Mouse (Mus musculus) myocyte (in vitro differentiated cells): ENCODE results near the gene Ccnq. TPM values are rescaled to one million over a fixed set of nuclear protein-coding genes. Genes with fewer than 3 reads are reported as not detected.
A peak's percentile ranks its signal among the peaks of the same experiment; 100 is the strongest.

Source experiments
- H3K27me3 ChIP-seq: one replicate; pipeline ENCODE4 v1.6.1; 2011; ENCODE audit not compliant: control insufficient read depth, insufficient read depth, insufficient read length
- H3K36me3 ChIP-seq: one replicate; pipeline ENCODE4 v1.6.1; 2011; ENCODE audit not compliant: control insufficient read depth, insufficient read depth
- H3K4me2 ChIP-seq: one replicate; pipeline ENCODE4 v1.6.1; 2011; ENCODE audit warnings: low read depth, control low read depth
- H3K4me3 ChIP-seq: one replicate; pipeline ENCODE4 v1.5.1; 2011; ENCODE audit warnings: mild to moderate bottlenecking, control low read depth, moderate library complexity
- H3K79me2 ChIP-seq: one replicate; pipeline ENCODE4 v1.6.1; 2011; ENCODE audit not compliant: control insufficient read depth, insufficient read depth
- H3ac ChIP-seq: one replicate; pipeline ENCODE4 v1.6.1; 2011; ENCODE audit not compliant: control insufficient read depth, insufficient read length
- CEBPB ChIP-seq: IDR thresholded peaks from 2 replicates; pipeline ENCODE4 v1.6.1; 2011; ENCODE audit warnings: mild to moderate bottlenecking, moderate library complexity; ENCODE audit not compliant: poor library complexity, insufficient read depth, severe bottlenecking
- E2F4 ChIP-seq: IDR thresholded peaks from one replicate; pipeline ENCODE4 v1.6.1; 2011; ENCODE audit warnings: mild to moderate bottlenecking, control low read depth, moderate library complexity; ENCODE audit not compliant: insufficient read depth
- MAX ChIP-seq: IDR thresholded peaks from one replicate; pipeline ENCODE4 v1.6.1; 2011; ENCODE audit warnings: low read depth, mild to moderate bottlenecking, control low read depth
- MYOD1 ChIP-seq, 3 experiments: IDR thresholded peaks; one replicate each; pipeline ENCODE4 v1.6.1; 2011; ENCODE audit warnings: control low read depth in 2 of 3, low read depth in 2 of 3, mild to moderate bottlenecking in 2 of 3, moderate library complexity in 1 of 3; ENCODE audit not compliant: insufficient read length in 2 of 3, control insufficient read depth in 1 of 3
- MYOG ChIP-seq, 3 experiments: IDR thresholded peaks; one replicate each; pipeline ENCODE4 v1.6.1; 2011; ENCODE audit warnings: control low read depth in 2 of 3, low read depth in 2 of 3, mild to moderate bottlenecking in 2 of 3; ENCODE audit not compliant: insufficient read length in 2 of 3, control insufficient read depth in 1 of 3, insufficient read depth in 1 of 3
- POLR2A ChIP-seq: IDR thresholded peaks from one replicate; pipeline ENCODE4 v1.6.1; 2011; ENCODE audit warnings: low read depth, mild to moderate bottlenecking, control low read depth, moderate library complexity; ENCODE audit not compliant: insufficient read length
- POLR2AphosphoS2 ChIP-seq: IDR thresholded peaks from one replicate; pipeline ENCODE4 v1.6.1; 2011; ENCODE audit warnings: low read depth, control low read depth; ENCODE audit not compliant: insufficient read length
- REST ChIP-seq: IDR thresholded peaks from one replicate; pipeline ENCODE4 v1.6.1; 2011; ENCODE audit warnings: mild to moderate bottlenecking, control low read depth, moderate library complexity; ENCODE audit not compliant: insufficient read depth, insufficient read length
- SRF ChIP-seq: IDR thresholded peaks from one replicate; pipeline ENCODE4 v1.6.1; 2011; ENCODE audit warnings: low read depth; ENCODE audit not compliant: control insufficient read depth, insufficient read length
- TCF12 ChIP-seq: IDR thresholded peaks from one replicate; pipeline ENCODE4 v1.6.1; 2011; ENCODE audit warnings: mild to moderate bottlenecking, control low read depth; ENCODE audit not compliant: poor library complexity, insufficient read depth, severe bottlenecking
- TCF3 ChIP-seq: IDR thresholded peaks from one replicate; pipeline ENCODE4 v1.6.1; 2011; ENCODE audit warnings: low read depth, control low read depth; ENCODE audit not compliant: insufficient read length
- USF1 ChIP-seq: IDR thresholded peaks from one replicate; pipeline ENCODE4 v1.6.1; 2011; ENCODE audit warnings: low read depth, mild to moderate bottlenecking, control low read depth, moderate library complexity
- polyA plus RNA-seq: library from polyadenylated mRNA; unstranded; fragments of >200 nt; fragmentation: generic; extraction: Trizol; gene quantifications from one replicate; pipeline ENCODE4 v1.2.1, GENCODE M21; 2012; ENCODE audit warnings: missing spikeins

Gene Ccnq
- polyA plus RNA-seq, 1 experiment = 32.8 TPM

DNA sequence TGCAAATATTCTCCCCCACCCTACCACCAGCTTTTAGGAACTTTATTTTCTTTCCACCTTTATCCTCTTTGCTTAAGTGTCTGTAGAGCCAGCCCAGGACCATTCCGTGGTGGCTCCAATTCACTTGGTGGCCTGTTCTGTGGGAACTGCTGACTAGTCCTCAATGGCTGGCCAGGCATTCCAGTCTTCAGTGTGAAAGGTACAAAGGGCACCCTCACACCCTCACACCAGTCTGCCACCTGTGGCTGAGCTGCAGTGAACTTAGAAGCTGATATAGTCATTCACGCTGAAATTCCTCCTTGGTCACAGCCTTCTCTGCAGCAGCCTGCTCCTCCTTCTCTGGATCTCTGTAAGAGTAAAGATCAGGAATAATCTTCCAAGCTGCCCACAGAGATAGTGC, 42.9 kb downstream of the Ccnq start:
- H3K4me3 ChIP-seq = no peak overlapping the region
- H3K36me3 ChIP-seq = no peaks in the 10 kb centered on the region
- no peaks in the 10 kb centered on the region for H3K79me2 ChIP-seq
- no peak overlapping the region for H3ac ChIP-seq
- TF ChIP-seq POLR2AphosphoS2 = no peak
- no peak for TF ChIP-seq USF1
- TF ChIP-seq CEBPB = no peak
- no peak for TF ChIP-seq MYOG (IDR thresholded peaks at IDR 0.05; ENCODE audit: control insufficient read depth in 1 of 3, insufficient read depth in 1 of 3, insufficient read length in 2 of 3, low read depth in 2 of 3)
- TF ChIP-seq REST = no peak
- TF ChIP-seq E2F4 = no peak
- no peak for TF ChIP-seq POLR2A
- no peak for TF ChIP-seq MYOD1 (IDR thresholded peaks at IDR 0.05; ENCODE audit: control insufficient read depth in 1 of 3, insufficient read length in 2 of 3, low read depth in 2 of 3)
- no peak for TF ChIP-seq TCF3
- no peak overlapping the region for H3K4me2 ChIP-seq
- H3K27me3 ChIP-seq = peaks cover 4% of the 10 kb centered on the region

DNA sequence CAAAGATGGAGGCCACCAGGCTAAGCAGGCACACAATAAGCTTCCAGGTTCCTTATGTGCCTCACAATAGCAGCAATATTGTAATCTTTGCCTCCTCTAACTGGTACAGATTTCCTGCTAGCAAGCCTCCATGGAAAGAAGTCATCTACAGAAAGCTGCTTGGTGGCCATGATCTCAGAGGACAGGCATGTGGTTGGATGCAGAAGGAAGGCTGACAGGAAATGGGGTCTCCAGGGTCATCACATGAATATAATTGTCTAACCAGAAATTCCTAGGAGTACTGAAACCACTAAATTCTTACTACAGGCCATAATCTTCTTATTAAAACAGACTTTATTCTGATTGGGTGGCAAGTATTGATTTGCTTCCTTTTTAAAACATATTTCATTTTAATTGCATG, 45.5 kb downstream of the Ccnq start:
- TF ChIP-seq CEBPB = no peak
- TF ChIP-seq MYOG (IDR thresholded peaks at IDR 0.05; ENCODE audit: control insufficient read depth in 1 of 3, insufficient read depth in 1 of 3, insufficient read length in 2 of 3, low read depth in 2 of 3) = no peak
- TF ChIP-seq E2F4 = no peak
- TF ChIP-seq POLR2AphosphoS2 = no peak
- no peak for TF ChIP-seq TCF12
- no peak for TF ChIP-seq POLR2A
- no peak for TF ChIP-seq REST
- TF ChIP-seq TCF3 = no peak
- no peak for TF ChIP-seq SRF
- no peak for TF ChIP-seq MYOD1 (IDR thresholded peaks at IDR 0.05; ENCODE audit: control insufficient read depth in 1 of 3, insufficient read length in 2 of 3, low read depth in 2 of 3)
- TF ChIP-seq USF1 = no peak
- TF ChIP-seq MAX = no peak
- no peaks in the 10 kb centered on the region for H3K36me3 ChIP-seq
- no peak overlapping the region for H3K4me3 ChIP-seq
- H3K27me3 ChIP-seq = no peaks in the 10 kb centered on the region
- no peak overlapping the region for H3ac ChIP-seq
- H3K4me2 ChIP-seq = no peak overlapping the region
- no peaks in the 10 kb centered on the region for H3K79me2 ChIP-seq

DNA sequence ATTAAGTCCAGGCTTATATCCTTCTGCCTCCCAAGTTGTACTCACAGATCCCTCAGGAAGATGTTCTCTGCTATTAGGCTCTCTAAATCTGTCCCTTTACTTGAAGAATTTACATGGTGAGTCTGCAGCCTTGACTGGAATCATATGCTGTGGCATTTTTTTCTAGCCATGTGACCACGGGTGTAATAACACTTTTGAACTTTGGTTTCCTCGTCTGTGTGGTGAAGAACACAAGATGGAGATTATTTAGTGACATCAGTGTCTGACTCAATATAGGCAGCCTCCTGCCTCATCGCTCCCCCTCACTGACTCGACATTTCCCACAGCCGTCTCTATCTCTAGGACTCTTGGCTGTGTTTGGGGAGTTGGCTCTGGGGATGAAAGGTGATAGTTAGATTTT, 48.4 kb downstream of the Ccnq start:
- TF ChIP-seq USF1 (peak; percentile 52), MYOD1 (IDR thresholded peaks at IDR 0.05; ENCODE audit: control insufficient read depth in 1 of 3, insufficient read length in 2 of 3, low read depth in 2 of 3) (no peak)
- H3K79me2 ChIP-seq = no peaks in the 10 kb centered on the region
- H3ac ChIP-seq = no peak overlapping the region
- no peaks in the 10 kb centered on the region for H3K36me3 ChIP-seq
- H3K27me3 ChIP-seq = no peaks in the 10 kb centered on the region
- peak overlapping the region; percentile 7 for H3K4me2 ChIP-seq
- no peak overlapping the region for H3K4me3 ChIP-seq

DNA sequence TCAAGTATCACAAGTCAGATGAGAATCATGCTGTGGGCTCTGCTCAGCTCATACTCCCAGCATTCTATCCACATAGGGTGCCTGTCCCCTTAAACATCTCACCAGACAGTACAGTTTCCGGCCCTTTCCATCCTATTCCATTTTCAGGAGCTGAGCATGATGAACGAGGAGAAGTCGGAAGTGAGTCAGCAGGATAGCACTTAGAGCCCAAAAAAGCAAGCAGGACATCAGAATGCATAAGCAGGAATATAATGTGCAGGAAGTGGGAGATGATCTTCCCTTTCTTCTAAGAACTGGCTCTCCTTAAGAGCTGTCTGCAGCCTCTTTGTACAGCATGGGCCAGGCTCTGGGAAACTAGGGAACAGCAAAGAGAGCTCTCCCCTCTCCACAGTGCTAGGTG, 49.2 kb downstream of the Ccnq start:
- H3K79me2 ChIP-seq = no peaks in the 10 kb centered on the region
- TF ChIP-seq SRF (no peak), TCF12 (no peak), MAX (no peak), MYOD1 (IDR thresholded peaks at IDR 0.05; ENCODE audit: control insufficient read depth in 1 of 3, insufficient read length in 2 of 3, low read depth in 2 of 3) (no peak), REST (no peak), MYOG (IDR thresholded peaks at IDR 0.05; ENCODE audit: control insufficient read depth in 1 of 3, insufficient read depth in 1 of 3, insufficient read length in 2 of 3, low read depth in 2 of 3) (no peak), TCF3 (no peak), E2F4 (no peak), POLR2A (no peak), POLR2AphosphoS2 (no peak), USF1 (no peak), CEBPB (no peak)
- peak overlapping the region; percentile 14 for H3K4me2 ChIP-seq
- no peak overlapping the region for H3ac ChIP-seq
- H3K4me3 ChIP-seq = no peak overlapping the region
- H3K36me3 ChIP-seq = no peaks in the 10 kb centered on the region
- no peaks in the 10 kb centered on the region for H3K27me3 ChIP-seq

Other genes with a start within 250 kb of the Ccnq start
- gene Sebox, start 248.3 kb downstream of the Ccnq start, polyA plus RNA-seq = not detected
- gene Tmem199, start 239.6 kb downstream of the Ccnq start, polyA plus RNA-seq = 35.0 TPM
- 103 TPM for gene Poldip2, start 239.5 kb downstream of the Ccnq start, polyA plus RNA-seq
- gene Tnfaip1, start 215.4 kb downstream of the Ccnq start, polyA plus RNA-seq = 59.3 TPM
- 53.9 TPM for gene Ift20, start 215.4 kb downstream of the Ccnq start, polyA plus RNA-seq
- 125 TPM for gene Tmem97, start 201.0 kb downstream of the Ccnq start, polyA plus RNA-seq
- 5.0 TPM for gene Nlk, start 54.4 kb downstream of the Ccnq start, polyA plus RNA-seq
- gene Lyrm9, start 74.9 kb upstream of the Ccnq start, polyA plus RNA-seq = 22.9 TPM
- 0.38 TPM for gene Nos2, start 169.1 kb upstream of the Ccnq start, polyA plus RNA-seq
- gene Lgals9, start 233.2 kb upstream of the Ccnq start, polyA plus RNA-seq = 20.9 TPM